Mouse (Mus musculus): ENCODE data around the gene Sfr1.
A peak's percentile ranks its signal among the peaks of the same experiment; 100 is the strongest.

Sfr1 gene

GRCm38 (mm10) chr19:47753921-47754320 is 22.4 kb downstream of the Sfr1 start:
- DNase-seq, result no peak

DNA sequence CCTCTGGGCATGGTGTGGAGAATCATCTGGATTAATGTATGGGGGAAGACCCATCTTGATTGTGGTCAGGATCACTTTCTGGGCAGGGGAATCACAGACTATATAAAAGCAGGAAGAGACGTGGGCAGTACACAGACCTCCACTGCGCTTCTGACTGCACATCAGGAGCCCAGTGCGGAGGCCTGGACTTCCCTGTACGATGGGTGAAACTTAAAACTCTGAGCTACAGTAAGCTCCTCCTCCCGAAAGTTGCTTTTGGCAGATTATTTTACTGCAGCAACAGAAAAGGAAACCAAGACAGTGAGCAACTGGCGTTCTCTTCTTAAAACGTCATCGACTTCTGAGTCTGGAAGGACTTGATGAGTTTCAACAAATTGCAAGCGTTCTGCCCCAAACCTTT is 23.4 kb downstream of the Sfr1 start:
- DNase-seq, result no peak

DNA sequence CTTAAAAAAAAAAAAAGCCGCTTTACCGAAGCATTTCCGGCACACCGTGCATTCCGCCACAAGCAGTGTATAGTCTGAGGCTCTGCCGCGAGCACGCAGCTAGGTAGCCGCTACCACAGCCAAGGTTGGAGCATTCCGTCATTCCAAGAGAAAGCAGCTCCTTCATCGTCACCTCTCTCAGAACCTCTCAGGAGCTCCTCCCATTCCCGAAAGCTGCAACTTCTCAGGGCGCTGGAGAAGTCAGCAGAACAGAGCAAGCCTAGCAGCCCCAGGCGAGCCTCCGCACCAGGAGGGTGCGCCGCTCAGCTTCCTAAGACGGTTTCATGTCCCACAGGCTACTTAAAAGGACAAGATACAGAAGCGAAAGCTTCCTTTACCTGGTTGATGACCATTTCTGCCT is 24.1 kb downstream of the Sfr1 start:
- DNase-seq, result peak; percentile 2

DNA sequence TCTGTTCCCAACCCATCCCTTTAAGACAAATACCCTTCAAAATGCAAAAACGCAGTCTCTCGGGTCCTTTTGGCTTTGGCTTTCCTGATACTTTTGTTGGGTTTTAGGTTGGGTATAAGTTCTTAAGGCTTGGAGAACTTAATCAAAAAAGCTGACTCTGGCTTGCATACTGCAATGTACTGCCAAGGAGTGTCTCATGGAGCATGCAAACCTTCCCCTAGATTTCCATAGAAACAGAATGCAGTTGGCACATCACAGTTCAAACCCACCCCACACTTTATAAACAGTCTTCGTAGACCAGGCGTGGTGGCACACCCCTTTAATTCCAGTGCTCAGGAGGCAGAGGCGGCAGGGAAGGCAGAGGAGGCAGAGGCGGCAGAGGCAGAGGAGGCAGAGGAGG is 46.4 kb downstream of the Sfr1 start:
- no peak for DNase-seq

DNA sequence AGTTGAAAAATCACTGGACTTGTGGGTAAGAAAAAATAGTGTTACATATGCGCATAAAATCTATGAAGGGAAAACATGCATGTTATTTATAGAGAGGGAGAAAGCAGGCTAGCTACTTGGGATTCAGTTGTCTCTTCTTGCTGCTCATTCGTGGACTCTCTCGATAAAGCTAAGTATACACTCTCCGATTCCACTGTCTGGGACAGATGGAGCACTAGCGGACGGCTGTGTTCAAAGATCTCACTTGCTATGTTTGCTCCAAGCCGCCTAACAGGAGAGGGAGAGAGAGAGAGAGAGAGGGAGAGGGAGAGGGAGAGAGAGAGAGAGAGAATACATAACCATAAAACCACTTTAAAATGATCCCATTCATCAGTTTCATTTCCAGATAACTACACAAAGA is 48.7 kb downstream of the Sfr1 start:
- DNase-seq, result no peak

- DNase-seq, result no peak
Observed at GRCm38 (mm10) chr19:47780972-47781371, 49.5 kb downstream of the Sfr1 start.

GRCm38 (mm10) chr19:47783898-47784297 is 52.4 kb downstream of the Sfr1 start:
- DNase-seq, result no peak

Measured in embryo, embryonic 11 days (tissue).